Mouse (Mus musculus) layer of hippocampus, adult 18-20 months (tissue): Measurements from ENCODE around the gene Polr3c. TPM values are rescaled to one million over a fixed set of nuclear protein-coding genes. Genes with fewer than 3 reads are reported as not detected.
A peak's percentile ranks its signal among the peaks of the same experiment; 100 is the strongest.
"Not testable (repeated sequence)": the region's sequence is repeated elsewhere in the genome, so short reads cannot be mapped to it uniquely, and the experiment has no call there.

ENCODE experiments used
- DNase-seq, 2 experiments: peaks; one replicate each; pipeline ENCODE4 v3.0.0; 2022; ENCODE audit warnings: low spot score in 2 of 2
- total RNA-seq, 2 experiments: library from RNA; stranded (reverse); gene quantifications; 2 replicates each; pipeline ENCODE4 v1.2.3; 2021

Gene Polr3c
- total RNA-seq, 2 experiments from 2014 or later, result 20.7 to 22.5 TPM

- no peak for DNase-seq
These were observed 18.8 kb downstream of the Polr3c start for GRCm38 (mm10) chr3:96708684-96709064.

GRCm38 (mm10) chr3:96707903-96708683, 19.3 kb downstream of the Polr3c start, which contains the start of gene Nudt17:
Gene Nudt17 (minus strand): TSS chr3:96708562.
- DNase-seq, result peak; percentile 67 to 87

GRCm38 (mm10) chr3:96706984-96707383, 20.4 kb downstream of the Polr3c start:
- no peak for DNase-seq

- DNase-seq, result no peak
These were observed 21.2 kb downstream of the Polr3c start for GRCm38 (mm10) chr3:96706217-96706616.

- no peak for DNase-seq
These were observed 22.6 kb downstream of the Polr3c start for GRCm38 (mm10) chr3:96704778-96705177.

- no peak for DNase-seq
These were observed 26.4 kb downstream of the Polr3c start for GRCm38 (mm10) chr3:96701003-96701402.

- DNase-seq, result no peak
These were observed 27.1 kb downstream of the Polr3c start for GRCm38 (mm10) chr3:96700376-96700775.

GRCm38 (mm10) chr3:96698993-96699690, 28.3 kb downstream of the Polr3c start:
- peak in 1 of 2 experiments; percentile 41 for DNase-seq

GRCm38 (mm10) chr3:96696766-96697732, 30.4 kb downstream of the Polr3c start:
- peak; percentile 70 to 78 for DNase-seq

- DNase-seq, result peak in 1 of 2 experiments; percentile 30
These were observed 31.1 kb downstream of the Polr3c start, which contains the start of gene Pias3 for GRCm38 (mm10) chr3:96696198-96696765. Gene Pias3 (plus strand): TSS chr3:96696384.

GRCm38 (mm10) chr3:96693579-96693978, 33.8 kb downstream of the Polr3c start:
- DNase-seq, result no peak

- DNase-seq, result no peak
These were observed 34.9 kb downstream of the Polr3c start for GRCm38 (mm10) chr3:96692506-96692905.

GRCm38 (mm10) chr3:96690298-96690697, 37.1 kb downstream of the Polr3c start:
- DNase-seq, result no peak

- no peak for DNase-seq
These were observed 38.6 kb downstream of the Polr3c start for GRCm38 (mm10) chr3:96688854-96689253.

GRCm38 (mm10) chr3:96686057-96686456, 41.4 kb downstream of the Polr3c start:
- DNase-seq, result not testable (repeated sequence)

GRCm38 (mm10) chr3:96684822-96685156, 42.6 kb downstream of the Polr3c start:
- DNase-seq, result no peak

GRCm38 (mm10) chr3:96684151-96684821, 43.1 kb downstream of the Polr3c start:
- no peak for DNase-seq

- DNase-seq, result no peak
These were observed 43.9 kb downstream of the Polr3c start for GRCm38 (mm10) chr3:96683496-96683895.

- DNase-seq, result no peak
These were observed 47.0 kb downstream of the Polr3c start for GRCm38 (mm10) chr3:96680269-96680956.
